Mouse (Mus musculus) midbrain, embryonic 10.5 days (tissue): ENCODE measurements around the gene Arhgef10l. TPM values are rescaled to one million over a fixed set of nuclear protein-coding genes. Genes with fewer than 3 reads are reported as not detected.

Experiments
- DNase-seq: peaks from one replicate; pipeline ENCODE4 v3.0.0-alpha.2; 2017; ENCODE audit warnings: low spot score
- H3K27ac ChIP-seq: fragments of 300-500 bp; sonication (generic); replicated peaks from 2 replicates; pipeline ENCODE4 v1.5.1; 2016; ENCODE audit warnings: mild to moderate bottlenecking
- H3K27me3 ChIP-seq: fragments of 300-500 bp; sonication (generic); 2 replicates; pipeline ENCODE4 v1.6.1; 2016; ENCODE audit warnings: low read depth, mild to moderate bottlenecking; ENCODE audit not compliant: poor library complexity, severe bottlenecking
- H3K36me3 ChIP-seq: fragments of 300-500 bp; sonication (generic); 2 replicates; pipeline ENCODE4 v1.6.1; 2016; ENCODE audit warnings: mild to moderate bottlenecking, moderate library complexity
- H3K4me1 ChIP-seq: fragments of 300-500 bp; sonication (generic); 2 replicates; pipeline ENCODE4 v1.6.1; 2016
- H3K4me3 ChIP-seq: fragments of 300-500 bp; sonication (generic); 2 replicates; pipeline ENCODE4 v1.5.1; 2016; ENCODE audit warnings: mild to moderate bottlenecking, moderate library complexity
- H3K9me3 ChIP-seq: fragments of 300-500 bp; sonication (generic); replicated peaks from 2 replicates; pipeline ENCODE4 v1.6.1; 2016; ENCODE audit warnings: mild to moderate bottlenecking
- WGBS: fragments of 180-500 bp; shearing (Covaris S2); methylation state at CpG from one replicate; pipeline ENCODE4 v1.1.7; 2016; 5-methylcytosine and 5-hydroxymethylcytosine counted together
- polyA plus RNA-seq: library from polyadenylated mRNA; unstranded; fragments of >200 nt; fragmentation: Nextera tagmentation; extraction: Ambion mirVana; gene quantifications from 2 replicates; pipeline ENCODE4 v1.2.1, GENCODE M21; 2016

Arhgef10l gene
- polyA plus RNA-seq, 1 experiment from 2014 or later = 25.1 TPM

GRCm38 (mm10) chr4:140647711-140648421, 17.9 kb downstream of the Arhgef10l start:
- WGBS = 9% methylated on average over 12 of the region's 12 CpGs
- Histone ChIP-seq H3K27me3 (no peaks in the 10 kb centered on the region), H3K9me3 (peaks cover 6% of the 10 kb centered on the region; the same call in 1 of the 2 replicates), H3K4me3 (peak overlapping the region; percentile 88), H3K4me1 (peaks cover 56% of the 10 kb centered on the region), H3K27ac (peak overlapping the region; percentile 99), H3K36me3 (peaks cover 37% of the 10 kb centered on the region)
- peak; percentile 68 for DNase-seq

- Histone ChIP-seq H3K4me1 (peaks cover 69% of the 10 kb centered on the region), H3K27me3 (no peaks in the 10 kb centered on the region), H3K9me3 (peaks cover 13% of the 10 kb centered on the region; the same call in 1 of the 2 replicates), H3K36me3 (peaks cover 50% of the 10 kb centered on the region), H3K27ac (no peak overlapping the region), H3K4me3 (no peak overlapping the region)
- WGBS = 85% methylated on average over 3 of the region's 3 CpGs
- no peak for DNase-seq
Observed at GRCm38 (mm10) chr4:140645638-140646037, 20.2 kb downstream of the Arhgef10l start.

DNA sequence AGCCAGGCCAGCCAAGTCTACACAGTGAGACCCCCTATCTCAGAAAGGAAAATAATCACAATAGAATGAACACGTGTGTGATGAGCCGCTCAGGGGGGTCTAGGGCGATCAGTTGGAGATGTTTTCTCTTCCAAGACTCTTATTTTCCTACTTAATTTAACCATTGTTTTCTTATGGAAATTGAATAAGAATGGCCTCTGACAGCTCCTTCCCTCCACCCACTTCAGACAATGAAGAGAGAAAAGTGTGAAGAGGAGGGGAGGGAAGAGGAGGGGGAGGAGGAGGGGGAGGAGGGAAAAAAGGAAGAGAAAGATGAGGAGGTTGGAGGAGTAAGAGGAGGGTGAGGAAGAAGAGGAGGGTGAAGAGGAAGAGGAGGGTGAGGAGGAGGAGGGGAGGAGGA, 21.1 kb downstream of the Arhgef10l start:
- 47% methylated on average over 3 of the region's 3 CpGs for WGBS
- Histone ChIP-seq H3K4me3 (peak overlapping the region; percentile 11; the same call in 1 of the 2 replicates), H3K27me3 (no peaks in the 10 kb centered on the region), H3K9me3 (peaks cover 13% of the 10 kb centered on the region; the same call in 1 of the 2 replicates), H3K27ac (peak overlapping the region; percentile 28; the same call in 1 of the 2 replicates), H3K36me3 (peaks cover 59% of the 10 kb centered on the region), H3K4me1 (peaks cover 76% of the 10 kb centered on the region)
- DNase-seq = no peak

- no peak overlapping the region for H3K27ac ChIP-seq
- peaks cover 63% of the 10 kb centered on the region for H3K36me3 ChIP-seq
- 60% methylated on average over 6 of the region's 6 CpGs for WGBS
- peaks cover 13% of the 10 kb centered on the region; the same call in 1 of the 2 replicates for H3K9me3 ChIP-seq
- H3K4me3 ChIP-seq = peak overlapping the region; percentile 11; the same call in 1 of the 2 replicates
- no peaks in the 10 kb centered on the region for H3K27me3 ChIP-seq
- DNase-seq = no peak
- H3K4me1 ChIP-seq = peaks cover 75% of the 10 kb centered on the region
Observed at GRCm38 (mm10) chr4:140644276-140644675, 21.5 kb downstream of the Arhgef10l start.

DNA sequence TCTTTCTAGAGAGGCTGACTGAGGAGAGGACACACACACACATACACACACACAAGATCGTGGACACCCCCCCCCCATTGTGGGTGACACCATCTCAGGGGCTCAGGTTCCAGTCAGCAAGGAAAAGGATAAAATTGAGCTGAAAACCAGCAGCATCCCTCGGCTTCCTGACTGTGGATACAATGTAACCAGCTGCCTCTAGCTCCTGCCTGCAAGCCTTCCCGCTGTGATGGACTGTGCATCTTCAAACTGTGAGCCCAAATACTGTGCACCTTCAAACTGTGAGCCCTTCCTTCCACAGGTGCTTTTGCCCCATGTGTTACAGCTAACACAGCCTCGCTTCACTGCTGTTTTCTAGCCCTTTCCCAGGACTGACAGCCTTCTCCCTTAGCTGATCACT, 23.4 kb downstream of the Arhgef10l start:
- H3K27ac ChIP-seq = no peak overlapping the region
- H3K4me1 ChIP-seq = peaks cover 71% of the 10 kb centered on the region
- H3K9me3 ChIP-seq = peaks cover 13% of the 10 kb centered on the region; the same call in 1 of the 2 replicates
- peaks cover 82% of the 10 kb centered on the region for H3K36me3 ChIP-seq
- H3K27me3 ChIP-seq = no peaks in the 10 kb centered on the region
- DNase-seq = no peak
- no peak overlapping the region for H3K4me3 ChIP-seq
- 93% methylated on average over 4 of the region's 4 CpGs for WGBS

- no peak overlapping the region for H3K4me3 ChIP-seq
- H3K27ac ChIP-seq = no peak overlapping the region
- H3K27me3 ChIP-seq = no peaks in the 10 kb centered on the region
- 79% methylated on average over 5 of the region's 5 CpGs for WGBS
- H3K9me3 ChIP-seq = peaks cover 13% of the 10 kb centered on the region; the same call in 1 of the 2 replicates
- peaks cover 89% of the 10 kb centered on the region for H3K36me3 ChIP-seq
- H3K4me1 ChIP-seq = peaks cover 71% of the 10 kb centered on the region
- DNase-seq = no peak
Observed at GRCm38 (mm10) chr4:140641414-140641918, 24.3 kb downstream of the Arhgef10l start.

- peaks cover 71% of the 10 kb centered on the region for H3K4me1 ChIP-seq
- DNase-seq = no peak
- 91% methylated on average over 9 of the region's 9 CpGs for WGBS
- H3K4me3 ChIP-seq = no peak overlapping the region
- peaks cover 13% of the 10 kb centered on the region; the same call in 1 of the 2 replicates for H3K9me3 ChIP-seq
- H3K27ac ChIP-seq = 0 out of 2 replicates have a peak overlapping the region, but pooled peaks have one; percentile 28
- no peaks in the 10 kb centered on the region for H3K27me3 ChIP-seq
- H3K36me3 ChIP-seq = peaks cover 89% of the 10 kb centered on the region
Observed at GRCm38 (mm10) chr4:140640668-140641067, 25.1 kb downstream of the Arhgef10l start.

GRCm38 (mm10) chr4:140640242-140640523, 25.6 kb downstream of the Arhgef10l start:
- peaks cover 84% of the 10 kb centered on the region for H3K36me3 ChIP-seq
- DNase-seq = no peak
- H3K27ac ChIP-seq = no peak overlapping the region
- H3K27me3 ChIP-seq = no peaks in the 10 kb centered on the region
- no peak overlapping the region for H3K4me3 ChIP-seq
- WGBS = 87% methylated on average over 8 of the region's 8 CpGs
- H3K4me1 ChIP-seq = peaks cover 71% of the 10 kb centered on the region
- peaks cover 13% of the 10 kb centered on the region; the same call in 1 of the 2 replicates for H3K9me3 ChIP-seq

GRCm38 (mm10) chr4:140639431-140640241, 26.2 kb downstream of the Arhgef10l start:
- Histone ChIP-seq H3K4me3 (no peak overlapping the region), H3K27ac (no peak overlapping the region), H3K27me3 (no peaks in the 10 kb centered on the region), H3K4me1 (peaks cover 71% of the 10 kb centered on the region), H3K36me3 (peaks cover 79% of the 10 kb centered on the region), H3K9me3 (peaks cover 13% of the 10 kb centered on the region; the same call in 1 of the 2 replicates)
- DNase-seq = no peak
- 93% methylated on average over 28 of the region's 28 CpGs for WGBS

DNA sequence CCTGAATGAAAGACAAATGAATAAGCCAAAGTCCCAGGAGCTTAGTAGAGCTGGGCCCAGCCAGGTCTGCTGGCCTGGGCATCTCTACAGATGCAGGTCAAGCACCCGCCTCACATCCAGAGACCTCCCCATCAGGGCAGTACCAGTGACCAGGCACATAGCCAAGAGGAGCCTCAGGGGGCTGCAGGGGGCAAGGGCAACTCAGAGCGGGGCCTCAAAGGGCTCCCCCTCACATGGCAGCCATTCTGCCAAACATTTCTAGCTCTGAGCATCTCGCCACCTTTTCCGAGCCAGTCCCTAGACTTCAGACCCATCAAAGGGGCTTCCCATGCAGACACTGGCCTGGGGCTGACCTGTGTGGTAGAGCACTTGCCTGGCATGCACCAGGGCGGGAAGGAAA, 27.2 kb downstream of the Arhgef10l start:
- Histone ChIP-seq H3K4me3 (no peak overlapping the region), H3K36me3 (peaks cover 77% of the 10 kb centered on the region), H3K4me1 (peaks cover 67% of the 10 kb centered on the region), H3K27me3 (no peaks in the 10 kb centered on the region), H3K27ac (0 out of 2 replicates have a peak overlapping the region, but pooled peaks have one; percentile 42), H3K9me3 (peaks cover 13% of the 10 kb centered on the region; the same call in 1 of the 2 replicates)
- 96% methylated on average over 5 of the region's 5 CpGs for WGBS
- no peak for DNase-seq

DNA sequence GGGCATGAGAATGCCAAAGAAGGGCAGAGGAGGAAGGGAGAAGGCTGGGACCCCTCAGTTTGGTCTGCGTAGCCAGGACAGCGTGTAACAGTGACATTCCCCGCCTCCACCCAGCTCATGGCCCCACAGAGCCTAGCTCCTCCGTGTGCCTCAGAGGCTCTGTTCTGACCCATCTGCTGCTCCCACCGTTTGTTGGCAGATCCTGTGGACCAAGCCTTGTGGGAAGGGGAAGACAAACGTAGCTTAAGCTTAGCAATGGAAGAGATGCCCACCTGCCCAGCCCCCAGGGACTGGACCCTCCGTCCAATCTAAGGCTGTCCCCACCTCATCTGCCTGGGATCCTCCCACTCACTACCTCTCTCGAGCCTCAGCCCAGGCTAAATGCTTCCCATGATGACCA, 28.5 kb downstream of the Arhgef10l start:
- no peak overlapping the region for H3K27ac ChIP-seq
- H3K4me1 ChIP-seq = peaks cover 72% of the 10 kb centered on the region
- DNase-seq = no peak
- no peak overlapping the region for H3K4me3 ChIP-seq
- peaks cover 78% of the 10 kb centered on the region for H3K36me3 ChIP-seq
- no peaks in the 10 kb centered on the region for H3K27me3 ChIP-seq
- WGBS = 83% methylated on average over 8 of the region's 8 CpGs
- 0 out of 2 replicates have a peak, but pooled peaks cover 2% of the 10 kb centered on the region for H3K9me3 ChIP-seq

DNA sequence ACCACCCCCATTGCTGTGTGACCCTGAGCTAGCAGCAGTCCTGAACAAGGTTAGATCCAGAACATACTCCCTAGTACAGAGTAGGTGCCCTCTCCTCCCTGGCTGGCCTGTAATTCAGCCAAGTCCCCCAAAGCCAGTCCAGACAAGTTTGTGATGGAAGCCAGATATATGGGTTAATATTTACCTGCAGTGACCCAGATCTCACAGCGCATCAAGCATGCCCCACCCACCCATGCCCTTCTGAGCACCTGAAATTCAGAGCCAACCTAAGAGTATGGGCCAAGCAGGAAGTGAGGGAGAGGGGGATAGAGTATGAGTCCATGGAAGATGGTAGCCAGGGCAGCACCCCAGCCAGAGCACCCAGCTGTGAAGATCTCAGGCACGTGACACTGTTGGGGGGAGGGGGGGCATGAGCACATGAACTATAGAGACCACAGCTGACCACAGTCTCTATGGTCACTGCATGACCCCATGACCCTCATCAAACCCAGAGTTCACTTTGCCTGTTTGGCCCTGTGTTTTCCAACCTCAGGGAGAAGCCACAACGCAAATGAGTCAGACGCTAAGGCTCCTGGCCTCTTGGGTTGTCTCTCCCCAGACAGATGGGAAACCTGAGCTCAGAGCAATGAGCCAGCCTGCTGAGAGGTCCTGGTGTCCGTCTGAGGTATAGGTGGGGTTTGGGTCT, 29.4 kb downstream of the Arhgef10l start:
- peaks cover 75% of the 10 kb centered on the region for H3K36me3 ChIP-seq
- H3K27ac ChIP-seq = no peak overlapping the region
- WGBS = 73% methylated on average over 5 of the region's 5 CpGs
- DNase-seq = no peak
- no peaks in the 10 kb centered on the region for H3K27me3 ChIP-seq
- peaks cover 73% of the 10 kb centered on the region for H3K4me1 ChIP-seq
- H3K9me3 ChIP-seq = no peaks in the 10 kb centered on the region
- no peak overlapping the region for H3K4me3 ChIP-seq
